Mouse (Mus musculus) kidney, embryonic 14.5 days (tissue): ENCODE data around the gene Gm36176. TPM values are rescaled to one million over a fixed set of nuclear protein-coding genes. Genes with fewer than 3 reads are reported as not detected.

ENCODE experiments used
- ATAC-seq: fragments of 200-750 bp; cut with Nextera tagmentation; 2 replicates; pipeline ENCODE4 v1.8.0; 2017; ENCODE audit warnings: moderate number of reproducible peaks, mild to moderate bottlenecking, moderate TSS enrichment, moderate library complexity; ENCODE audit not compliant: low FRiP score, low TSS enrichment
- H3K27ac ChIP-seq: fragments of 300-500 bp; sonication (generic); 2 replicates; pipeline ENCODE4 v1.5.1; 2014; ENCODE audit warnings: low read depth, mild to moderate bottlenecking, low read length, moderate library complexity, mixed read lengths
- H3K27me3 ChIP-seq: fragments of 300-500 bp; sonication (generic); 2 replicates; pipeline ENCODE4 v1.6.1; 2014; ENCODE audit warnings: mild to moderate bottlenecking, low read length; ENCODE audit not compliant: control insufficient read depth, insufficient read depth
- H3K36me3 ChIP-seq: fragments of 300-500 bp; sonication (generic); 2 replicates; pipeline ENCODE4 v1.6.1; 2014; ENCODE audit warnings: low read length, mixed read lengths; ENCODE audit not compliant: control insufficient read depth, insufficient read depth
- H3K4me1 ChIP-seq: fragments of 300-500 bp; sonication (generic); 2 replicates; pipeline ENCODE4 v1.6.1; 2014; ENCODE audit warnings: low read length, mixed read lengths; ENCODE audit not compliant: control insufficient read depth, insufficient read depth
- H3K4me2 ChIP-seq: fragments of 300-500 bp; sonication (generic); replicated peaks from 2 replicates; pipeline ENCODE4 v1.6.1; 2014; ENCODE audit warnings: low read depth, mild to moderate bottlenecking, low read length
- H3K4me3 ChIP-seq: fragments of 300-500 bp; sonication (generic); 2 replicates; pipeline ENCODE4 v1.5.1; 2014; ENCODE audit warnings: mild to moderate bottlenecking, low read length
- H3K9ac ChIP-seq: fragments of 300-500 bp; sonication (generic); 2 replicates; pipeline ENCODE4 v1.6.1; 2014; ENCODE audit warnings: low read depth, mild to moderate bottlenecking, low read length, moderate library complexity
- H3K9me3 ChIP-seq: fragments of 300-500 bp; sonication (generic); 2 replicates; pipeline ENCODE4 v1.6.1; 2016; ENCODE audit warnings: low read length; ENCODE audit not compliant: control insufficient read depth
- WGBS: fragments of 180-500 bp; shearing (Covaris S2); extraction: QIAGEN DNeasy Blood & Tissue Kit; methylation state at CpG from one replicate; pipeline ENCODE4 v1.1.7; 2014; 5-methylcytosine and 5-hydroxymethylcytosine counted together
- polyA plus RNA-seq: library from polyadenylated mRNA; unstranded; fragments of >200 nt; fragmentation: Nextera tagmentation; extraction: Ambion mirVana; gene quantifications from 2 replicates; pipeline ENCODE4 v1.2.1, GENCODE M21; 2014

The Gm36176 gene
- polyA plus RNA-seq, 1 experiment from 2014 or later = not detected

GRCm38 (mm10) chr10:77864762-77865143 is 18.1 kb downstream of the Gm36176 start:
- Histone ChIP-seq H3K4me1 (no peaks in the 10 kb centered on the region), H3K9ac (no peak overlapping the region), H3K27me3 (no peaks in the 10 kb centered on the region), H3K4me2 (peak overlapping the region; percentile 44), H3K27ac (no peak overlapping the region), H3K9me3 (no peaks in the 10 kb centered on the region), H3K4me3 (peak overlapping the region; percentile 17), H3K36me3 (no peaks in the 10 kb centered on the region)
- WGBS = 40% methylated on average over 11 of the region's 11 CpGs
- peak; percentile 48; the same call in 1 of the 2 replicates for ATAC-seq

DNA sequence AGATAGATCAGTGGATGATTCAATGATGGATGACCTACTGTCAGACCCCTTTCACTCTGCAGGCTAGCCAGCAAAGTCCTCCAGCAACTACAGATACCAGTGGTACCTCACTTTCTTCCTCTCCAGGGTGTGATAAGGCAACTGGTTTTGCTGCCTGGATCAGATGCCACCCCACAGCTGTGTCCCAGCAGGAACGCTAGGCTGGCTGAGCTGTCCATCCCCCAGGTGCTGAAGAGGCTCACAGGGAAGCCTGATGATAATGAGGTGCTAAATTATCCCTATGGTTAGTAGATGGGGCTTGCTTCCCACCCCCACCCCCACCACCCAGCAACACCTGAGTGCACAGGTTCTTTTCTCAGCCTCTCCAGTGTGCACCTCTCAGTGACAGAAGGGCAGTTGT is 20.9 kb downstream of the Gm36176 start:
- H3K27ac ChIP-seq = no peak overlapping the region
- no peaks in the 10 kb centered on the region for H3K36me3 ChIP-seq
- H3K4me2 ChIP-seq = no peak overlapping the region
- 5% methylated on average over 1 of the region's 1 CpGs for WGBS
- H3K27me3 ChIP-seq = no peaks in the 10 kb centered on the region
- no peak overlapping the region for H3K4me3 ChIP-seq
- H3K9me3 ChIP-seq = no peaks in the 10 kb centered on the region
- no peaks in the 10 kb centered on the region for H3K4me1 ChIP-seq
- no peak overlapping the region for H3K9ac ChIP-seq
- ATAC-seq = no peak

DNA sequence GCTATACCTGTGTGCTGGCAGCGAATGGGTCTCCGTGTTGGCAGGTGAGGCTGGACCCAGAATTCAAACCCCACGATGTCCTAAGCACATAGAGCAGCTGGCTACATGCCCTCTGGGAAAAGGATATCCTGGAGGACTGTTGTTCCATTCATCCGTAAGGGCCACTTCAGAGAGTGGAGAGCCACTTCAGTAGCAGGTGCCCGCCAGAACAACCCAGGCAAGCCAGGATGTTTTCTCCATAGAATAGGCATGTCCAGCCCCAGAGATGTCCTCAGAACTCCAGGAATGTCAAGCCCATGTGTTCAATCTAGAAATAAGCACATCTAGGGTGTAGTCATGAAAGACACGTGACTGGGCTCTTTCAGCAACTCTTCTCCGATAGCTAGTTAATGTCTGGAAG is 23.0 kb downstream of the Gm36176 start:
- Histone ChIP-seq H3K4me2 (no peak overlapping the region), H3K27me3 (no peaks in the 10 kb centered on the region), H3K9me3 (no peaks in the 10 kb centered on the region), H3K9ac (no peak overlapping the region), H3K36me3 (no peaks in the 10 kb centered on the region), H3K4me3 (no peak overlapping the region), H3K27ac (no peak overlapping the region), H3K4me1 (no peaks in the 10 kb centered on the region)
- WGBS = 96% methylated on average over 7 of the region's 7 CpGs
- ATAC-seq = no peak

DNA sequence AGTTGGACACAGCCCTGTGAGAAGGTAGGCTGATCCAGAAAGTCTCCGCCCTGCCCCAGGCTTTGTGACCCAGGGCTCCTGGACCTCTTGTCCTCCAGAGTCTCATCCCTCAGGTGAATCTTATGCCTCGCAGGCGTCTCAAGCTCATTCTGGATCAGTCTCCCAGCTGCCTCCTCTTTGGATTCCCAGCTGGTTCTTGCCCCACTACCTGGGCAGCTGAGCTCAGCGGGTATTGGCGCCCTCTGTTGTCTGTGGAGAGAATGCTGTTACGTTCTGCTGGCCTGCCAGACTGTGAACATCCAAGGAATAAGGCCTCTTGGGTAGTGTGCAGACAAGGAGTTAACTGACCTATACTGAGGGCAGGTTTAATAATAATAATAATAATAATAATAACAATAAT is 32.4 kb downstream of the Gm36176 start:
- Histone ChIP-seq H3K27ac (no peak overlapping the region), H3K4me3 (no peak overlapping the region), H3K9ac (no peak overlapping the region), H3K36me3 (no peaks in the 10 kb centered on the region), H3K4me1 (no peaks in the 10 kb centered on the region), H3K4me2 (no peak overlapping the region), H3K27me3 (no peaks in the 10 kb centered on the region), H3K9me3 (no peaks in the 10 kb centered on the region)
- 64% methylated on average over 6 of the region's 6 CpGs for WGBS
- no peak for ATAC-seq

GRCm38 (mm10) chr10:77880305-77880704 is 33.7 kb downstream of the Gm36176 start:
- Histone ChIP-seq H3K27me3 (no peaks in the 10 kb centered on the region), H3K4me2 (no peak overlapping the region), H3K9ac (no peak overlapping the region), H3K36me3 (no peaks in the 10 kb centered on the region), H3K4me3 (no peak overlapping the region), H3K4me1 (no peaks in the 10 kb centered on the region), H3K9me3 (no peaks in the 10 kb centered on the region), H3K27ac (no peak overlapping the region)
- WGBS = 69% methylated on average over 3 of the region's 3 CpGs
- no peak for ATAC-seq

- Histone ChIP-seq H3K4me1 (no peaks in the 10 kb centered on the region), H3K27ac (no peak overlapping the region), H3K36me3 (no peaks in the 10 kb centered on the region), H3K4me2 (no peak overlapping the region), H3K4me3 (no peak overlapping the region), H3K9ac (no peak overlapping the region), H3K9me3 (no peaks in the 10 kb centered on the region), H3K27me3 (no peaks in the 10 kb centered on the region)
- ATAC-seq = no peak
- WGBS = 75% methylated on average over 5 of the region's 5 CpGs
Measured at GRCm38 (mm10) chr10:77882553-77882952, 36.0 kb downstream of the Gm36176 start.

DNA sequence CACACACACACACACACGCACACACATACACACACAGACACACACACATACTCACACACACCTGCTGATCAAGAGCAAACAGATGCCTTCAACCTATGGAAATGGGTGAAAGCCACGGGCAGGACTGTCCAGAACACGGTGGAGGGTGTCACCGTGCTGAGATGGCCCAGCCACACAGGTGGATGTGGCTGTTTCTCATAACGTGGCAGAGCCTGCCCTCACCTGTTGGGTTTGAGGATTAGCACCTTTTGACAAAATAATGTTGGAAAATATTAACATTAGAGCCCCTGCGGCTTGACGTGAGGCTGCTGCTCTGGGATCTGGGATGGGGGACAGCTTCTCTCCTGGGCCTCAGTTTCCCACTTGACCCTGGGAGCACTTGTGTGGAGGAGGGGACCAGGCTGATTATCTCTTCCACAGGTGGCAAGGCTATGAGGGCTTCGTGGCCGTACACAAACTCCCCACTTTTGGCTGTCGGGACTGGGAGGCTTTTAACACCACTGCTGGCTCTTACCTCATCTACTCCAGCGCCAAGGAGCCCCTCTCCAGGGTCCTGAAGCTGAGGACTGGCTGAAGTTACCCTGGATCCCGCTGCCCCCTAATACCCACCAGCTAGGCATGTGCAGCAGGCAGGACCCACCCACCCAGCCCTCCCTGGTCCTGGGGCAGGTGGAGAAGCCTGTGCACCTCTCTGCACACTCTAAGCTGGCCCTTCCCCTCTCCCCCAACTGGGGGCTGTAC is 39.6 kb downstream of the Gm36176 start:
- H3K36me3 ChIP-seq = no peaks in the 10 kb centered on the region
- no peaks in the 10 kb centered on the region for H3K9me3 ChIP-seq
- no peaks in the 10 kb centered on the region for H3K4me1 ChIP-seq
- H3K4me2 ChIP-seq = no peak overlapping the region
- no peak overlapping the region for H3K4me3 ChIP-seq
- ATAC-seq = no peak
- no peak overlapping the region for H3K9ac ChIP-seq
- H3K27me3 ChIP-seq = no peaks in the 10 kb centered on the region
- no peak overlapping the region for H3K27ac ChIP-seq
- WGBS = 52% methylated on average over 12 of the region's 12 CpGs

DNA sequence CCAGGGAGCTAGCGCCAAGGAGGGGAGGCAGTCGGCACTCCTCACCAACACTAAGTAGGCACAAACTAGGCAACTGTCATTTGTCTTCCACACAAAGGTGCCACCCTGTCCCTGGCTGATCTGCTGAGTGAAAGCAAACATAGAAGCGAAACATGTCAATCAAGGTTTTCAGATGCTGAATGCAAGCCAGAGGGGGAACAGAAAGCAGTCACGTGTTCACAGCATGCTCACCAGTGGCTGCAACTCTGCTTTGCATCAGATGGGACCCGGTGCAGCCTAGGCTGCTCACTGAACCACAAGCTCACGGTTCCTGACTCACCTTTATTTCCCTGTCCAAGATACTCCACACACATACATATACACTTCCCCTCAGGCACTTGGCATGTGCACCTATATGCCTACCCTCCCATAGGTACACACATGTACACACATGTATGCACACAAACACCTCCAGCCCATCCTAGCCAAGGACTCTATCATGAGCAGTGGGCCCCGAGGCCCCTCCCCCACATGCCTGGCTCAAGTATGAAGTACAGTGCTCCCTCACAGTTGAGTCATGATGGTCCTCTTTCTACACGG is 44.5 kb downstream of the Gm36176 start:
- Histone ChIP-seq H3K27ac (no peak overlapping the region), H3K4me1 (no peaks in the 10 kb centered on the region), H3K36me3 (no peaks in the 10 kb centered on the region), H3K4me3 (no peak overlapping the region), H3K4me2 (no peak overlapping the region), H3K9me3 (no peaks in the 10 kb centered on the region), H3K9ac (no peak overlapping the region), H3K27me3 (no peaks in the 10 kb centered on the region)
- no peak for ATAC-seq
- WGBS = 88% methylated on average over 8 of the region's 8 CpGs

DNA sequence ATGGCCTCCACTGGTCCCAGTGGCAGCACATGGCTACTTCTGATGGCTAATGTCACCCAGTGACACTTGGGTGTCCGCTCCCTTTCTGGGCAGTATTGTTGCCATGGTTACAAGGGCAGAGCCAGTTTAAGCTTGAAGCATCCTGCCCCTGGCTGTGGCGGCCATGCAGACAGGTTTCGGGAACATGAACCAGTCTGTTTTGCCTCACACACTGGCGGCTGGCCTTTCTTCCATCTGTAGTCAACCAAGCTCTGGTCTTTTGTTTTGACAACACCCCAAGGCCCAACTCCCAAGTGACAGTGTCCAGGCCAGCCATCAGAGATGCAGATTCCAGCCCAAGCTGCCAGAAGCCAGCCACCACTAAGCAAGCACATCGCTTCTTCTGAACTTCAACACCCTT is 49.0 kb downstream of the Gm36176 start:
- Histone ChIP-seq H3K36me3 (no peaks in the 10 kb centered on the region), H3K4me1 (no peaks in the 10 kb centered on the region), H3K4me3 (no peak overlapping the region), H3K27ac (no peak overlapping the region), H3K4me2 (no peak overlapping the region), H3K9me3 (no peaks in the 10 kb centered on the region), H3K27me3 (0 out of 2 replicates have a peak, but pooled peaks cover 2% of the 10 kb centered on the region), H3K9ac (no peak overlapping the region)
- 58% methylated on average over 5 of the region's 5 CpGs for WGBS
- ATAC-seq = no peak
